23 mouse cellular contexts compared by ENCODE assay signal in the genomic region with DNA sequence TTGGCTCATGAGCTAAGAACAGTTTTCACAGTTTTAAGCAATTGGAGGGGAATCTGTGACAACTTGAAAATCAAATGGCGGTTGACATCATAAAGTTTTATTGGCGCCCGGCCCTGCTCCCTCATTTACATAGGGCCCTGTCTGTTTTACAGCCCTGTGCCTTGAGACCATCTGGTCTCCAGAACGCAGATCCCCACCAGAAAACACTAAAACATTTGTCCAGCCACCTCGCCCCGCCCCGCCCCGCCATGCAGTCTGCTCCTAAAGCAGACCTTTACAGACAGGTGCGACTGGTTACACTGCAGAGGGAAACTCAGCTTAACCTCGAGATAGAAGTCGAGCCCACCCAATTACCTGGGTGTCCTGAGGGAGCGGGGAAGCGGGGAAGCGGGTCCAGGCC. TPM values are rescaled to one million over a fixed set of nuclear protein-coding genes. Genes with fewer than 3 reads are reported as not detected.
A peak's percentile ranks its signal among the peaks of the same experiment; 100 is the strongest.
DNase-seq lines count a peak whose midpoint lies in the region; ATAC-seq and TF ChIP-seq lines count a peak whose summit lies in the region.
"Had no signal": no experiment of that assay in that cellular context is flagged by ENCODE, and none has a peak within 500 bp of the region (broad histone marks: within the 10 kb centered on the region; RNA-seq: fewer than 3 reads in every experiment).

No protein-coding gene starts in this region.

- peak overlapping the region; percentile 51 for H3K27ac ChIP-seq in intestine, embryonic 14.5 days (ENCODE audit: low read depth)
- peak overlapping the region; percentile 67 for H3K27ac ChIP-seq in limb, embryonic 10.5 days
- no peak overlapping the region for H3K27ac ChIP-seq in forebrain, embryonic 16.5 days (ENCODE audit: low read length)
- H3K27ac ChIP-seq: embryonic facial prominence, embryonic 15.5 days; forebrain, embryonic 10.5 days; forebrain, embryonic 15.5 days; gastrocnemius, adult 2 months; hindbrain, embryonic 15.5 days had no signal

- H3K4me1 ChIP-seq in E14TG2a.4 (replicated peaks; ENCODE audit: low read depth, low read length) = peaks cover 36% of the 10 kb centered on the region
- H3K4me1 ChIP-seq in intestine, embryonic 14.5 days (replicated peaks; ENCODE audit: control insufficient read depth, insufficient read depth, low read length) = 0 out of 2 replicates have a peak, but pooled peaks cover 7% of the 10 kb centered on the region
- peaks cover 45% of the 10 kb centered on the region for H3K4me1 ChIP-seq in limb, embryonic 10.5 days
- H3K4me1 ChIP-seq in forebrain, embryonic 16.5 days (replicated peaks; ENCODE audit: control insufficient read depth, insufficient read depth, low read length) = no peaks in the 10 kb centered on the region; the same call in 1 of the 2 replicates

- H3K27me3 ChIP-seq in E14TG2a.4 (ENCODE audit: insufficient read depth, low read length) = peaks cover 4% of the 10 kb centered on the region; the same call in 1 of the 2 replicates
- no peaks in the 10 kb centered on the region for H3K27me3 ChIP-seq in intestine, embryonic 14.5 days (replicated peaks; ENCODE audit: control insufficient read depth, insufficient read depth, low read length)
- H3K27me3 ChIP-seq in limb, embryonic 10.5 days (ENCODE audit: low read depth, poor library complexity, severe bottlenecking) = peaks cover 44% of the 10 kb centered on the region
- H3K27me3 ChIP-seq in forebrain, embryonic 16.5 days (replicated peaks; ENCODE audit: control insufficient read depth, insufficient read depth, low read length) = peaks cover 27% of the 10 kb centered on the region
- H3K27me3 ChIP-seq: embryonic facial prominence, embryonic 15.5 days; heart, embryonic 12.5 days; hindbrain, embryonic 15.5 days had no signal

- no peaks in the 10 kb centered on the region for H3K9me3 ChIP-seq in E14TG2a.4 (ENCODE audit: low read length)
- H3K9me3 ChIP-seq in intestine, embryonic 14.5 days (ENCODE audit: control insufficient read depth, low read length) = no peaks in the 10 kb centered on the region
- H3K9me3 ChIP-seq in limb, embryonic 10.5 days (replicated peaks) = no peaks in the 10 kb centered on the region
- no peaks in the 10 kb centered on the region for H3K9me3 ChIP-seq in forebrain, embryonic 16.5 days (ENCODE audit: control insufficient read depth, low read length)
- H3K9me3 ChIP-seq: embryonic facial prominence, embryonic 15.5 days; forebrain, embryonic 10.5 days; forebrain, embryonic 15.5 days; heart, embryonic 12.5 days; hindbrain, embryonic 15.5 days had no signal

- H3K4me3 ChIP-seq in E14TG2a.4 (replicated peaks; ENCODE audit: low read length) = peak overlapping the region; percentile 54
- H3K4me3 ChIP-seq in intestine, embryonic 14.5 days (ENCODE audit: low read depth, low read length) = no peak overlapping the region
- no peak overlapping the region for H3K4me3 ChIP-seq in limb, embryonic 10.5 days
- H3K4me3 ChIP-seq in forebrain, embryonic 16.5 days (replicated peaks; ENCODE audit: low read length) = no peak overlapping the region
- H3K4me3 ChIP-seq: embryonic facial prominence, embryonic 15.5 days; erythroblast, embryonic 14.5 days; forebrain, embryonic 10.5 days; forebrain, embryonic 15.5 days; gastrocnemius, adult 2 months; heart, embryonic 12.5 days; hindbrain, embryonic 15.5 days had no signal

- peaks cover 16% of the 10 kb centered on the region for H3K36me3 ChIP-seq in E14TG2a.4 (ENCODE audit: insufficient read depth, low read length)
- peaks cover 3% of the 10 kb centered on the region; the same call in 1 of the 2 replicates for H3K36me3 ChIP-seq in intestine, embryonic 14.5 days (ENCODE audit: control insufficient read depth, insufficient read depth, low read length)
- peaks cover 10% of the 10 kb centered on the region; the same call in 1 of the 2 replicates for H3K36me3 ChIP-seq in limb, embryonic 10.5 days
- no peaks in the 10 kb centered on the region for H3K36me3 ChIP-seq in forebrain, embryonic 16.5 days (ENCODE audit: control insufficient read depth, insufficient read depth)
- H3K36me3 ChIP-seq: embryonic facial prominence, embryonic 15.5 days; forebrain, embryonic 15.5 days; hindbrain, embryonic 15.5 days had no signal

- DNase-seq in intestine, embryonic 14.5 days (ENCODE audit: low spot score) = no peak
- DNase-seq in limb, embryonic 10.5 days (ENCODE audit: low spot score) = peak; percentile 63
- DNase-seq in mesoderm, embryonic 11.5 days (ENCODE audit: low read depth, low spot score) = peak; percentile 25
- DNase-seq in frontal cortex, postnatal 25 days (ENCODE audit: low spot score in 2 of 2) = no peak
- no peak for DNase-seq in kidney, postnatal 14 days
- DNase-seq: adrenal gland, adult 2 months; adrenal gland, postnatal 25 days; cerebellum, adult 11 months; cerebellum, adult 8-10 months; cerebellum, postnatal 14 days; embryo, embryonic 11 days; gastrocnemius, adult 2 months; gastrocnemius, postnatal 25 days had no signal

- H3K4me2 ChIP-seq in intestine, embryonic 14.5 days (ENCODE audit: low read length) = no peak overlapping the region
- H3K4me2 ChIP-seq in forebrain, embryonic 16.5 days (ENCODE audit: low read length) = no peak overlapping the region
- H3K4me2 ChIP-seq: embryonic facial prominence, embryonic 15.5 days; forebrain, embryonic 15.5 days; heart, embryonic 12.5 days; hindbrain, embryonic 15.5 days had no signal

- ATAC-seq in intestine, embryonic 14.5 days (replicated peaks; ENCODE audit: low FRiP score, low TSS enrichment, low read depth) = peak; percentile 61
- ATAC-seq in forebrain, embryonic 16.5 days = no peak
- ATAC-seq: forebrain, embryonic 15.5 days had no signal

- H3K9ac ChIP-seq in intestine, embryonic 14.5 days (ENCODE audit: low read length) = no peak overlapping the region
- no peak overlapping the region for H3K9ac ChIP-seq in forebrain, embryonic 16.5 days (replicated peaks; ENCODE audit: low read depth, low read length)
- H3K9ac ChIP-seq: embryonic facial prominence, embryonic 15.5 days; forebrain, embryonic 15.5 days; heart, embryonic 12.5 days; hindbrain, embryonic 15.5 days had no signal

- 44% methylated on average over 14 of the region's 14 CpGs for WGBS in intestine, embryonic 14.5 days
- WGBS in limb, embryonic 10.5 days = 36% methylated on average over 14 of the region's 14 CpGs
- 84% methylated on average over 14 of the region's 14 CpGs for WGBS in forebrain, embryonic 16.5 days

- TF ChIP-seq CTCF in E14TG2a.4 (conservative IDR thresholded peaks at IDR 0.05; ENCODE audit: low read length) = no peak

RNA-seq across cellular contexts. Expression of a gene that starts 21.6 kb away (rescaled TPM):
- 10.1 and 15.0 TPM in 2 replicates for polyA plus RNA-seq in intestine, embryonic 14.5 days (2014; fragmentation: Nextera tagmentation; extraction: Ambion mirVana)
- 11.2 and 12.4 TPM in 2 replicates for polyA plus RNA-seq in limb, embryonic 10.5 days (2016; fragmentation: Nextera tagmentation; extraction: Ambion mirVana)
- 5.8 and 7.9 TPM in 2 replicates for polyA plus RNA-seq in forebrain, embryonic 16.5 days (2015; fragmentation: Nextera tagmentation; extraction: Ambion mirVana)

RNA-seq across cellular contexts. Expression of a gene that starts 52.8 kb away (rescaled TPM):
- polyA plus RNA-seq in intestine, embryonic 14.5 days (2014; fragmentation: Nextera tagmentation; extraction: Ambion mirVana) = 36.6 and 44.4 TPM in 2 replicates
- 3.3 and 8.5 TPM in 2 replicates for polyA plus RNA-seq in limb, embryonic 10.5 days (2016; fragmentation: Nextera tagmentation; extraction: Ambion mirVana)
- not detected in 2 replicates for polyA plus RNA-seq in forebrain, embryonic 16.5 days (2015; fragmentation: Nextera tagmentation; extraction: Ambion mirVana)
- polyA plus RNA-seq: C2C12; erythroblast, embryonic 14.5 days; forebrain, embryonic 10.5 days; forebrain, embryonic 15.5 days; hindbrain, embryonic 11.5 days; hindbrain, embryonic 15.5 days had no signal

Comparison
In these comparisons a context has a peak if more than half of its experiments do, and no peak if none do; other contexts are left out.
1. DNase-seq: peak in limb, embryonic 10.5 days (single experiment) and mesoderm, embryonic 11.5 days (single experiment); none in intestine, embryonic 14.5 days (single experiment), frontal cortex, postnatal 25 days (0 of 2) and kidney, postnatal 14 days (single experiment).